Mouse (Mus musculus) lung, embryonic 14.5 days (tissue): ENCODE measurements at regions not wholly inside any gene's neighbourhood (a gene's known extent, or its start where the extent isn't known, plus 50 kb on each side); places are given as distances from the start of the nearest gene placed in this dataset.

Source experiments
- ATAC-seq: fragments of 200-750 bp; cut with Nextera tagmentation; 2 replicates; pipeline ENCODE4 v1.8.0; 2017; ENCODE audit warnings: mild to moderate bottlenecking, moderate TSS enrichment, moderate library complexity; ENCODE audit not compliant: insufficient read depth
- DNase-seq: peaks from one replicate; pipeline ENCODE4 v3.0.0-alpha.2; 2015
- H3K27ac ChIP-seq: fragments of 300-500 bp; sonication (generic); 2 replicates; pipeline ENCODE4 v1.5.1; 2014; ENCODE audit warnings: low read depth, mild to moderate bottlenecking, moderate library complexity
- H3K27me3 ChIP-seq: fragments of 300-500 bp; sonication (generic); 2 replicates; pipeline ENCODE4 v1.6.1; 2014; ENCODE audit warnings: low read length, control low read depth; ENCODE audit not compliant: insufficient read depth
- H3K36me3 ChIP-seq: fragments of 300-500 bp; sonication (generic); 2 replicates; pipeline ENCODE4 v1.6.1; 2014; ENCODE audit warnings: control low read depth; ENCODE audit not compliant: insufficient read depth
- H3K4me1 ChIP-seq: fragments of 300-500 bp; sonication (generic); 2 replicates; pipeline ENCODE4 v1.6.1; 2014; ENCODE audit warnings: antibody characterized with exemption, control low read depth; ENCODE audit not compliant: insufficient read depth
- H3K4me2 ChIP-seq: fragments of 300-500 bp; sonication (generic); 2 replicates; pipeline ENCODE4 v1.6.1; 2014; ENCODE audit warnings: mild to moderate bottlenecking
- H3K4me3 ChIP-seq: fragments of 300-500 bp; sonication (generic); 2 replicates; pipeline ENCODE4 v1.5.1; 2014; ENCODE audit warnings: low read depth, low read length
- H3K9ac ChIP-seq: fragments of 300-500 bp; sonication (generic); 2 replicates; pipeline ENCODE4 v1.6.1; 2014
- H3K9me3 ChIP-seq: fragments of 300-500 bp; sonication (generic); 2 replicates; pipeline ENCODE4 v1.6.1; 2016; ENCODE audit warnings: low read depth, low read length, control low read depth
- CTCF ChIP-seq: IDR thresholded peaks from 2 replicates; pipeline ENCODE4 v1.5.1; 2016; ENCODE audit warnings: antibody characterized with exemption, low read depth
- WGBS: fragments of 180-500 bp; shearing (Covaris S2); extraction: QIAGEN DNeasy Blood & Tissue Kit; methylation state at CpG from one replicate; pipeline ENCODE4 v1.1.7; 2014; 5-methylcytosine and 5-hydroxymethylcytosine counted together

- ATAC-seq (peak; percentile 84; the same call in 1 of the 2 replicates), DNase-seq (peak; percentile 59)
- no peak overlapping the region for H3K9ac ChIP-seq
- no peaks in the 10 kb centered on the region for H3K4me1 ChIP-seq
- H3K4me3 ChIP-seq: no peak overlapping the region
- no peaks in the 10 kb centered on the region for H3K36me3 ChIP-seq
- H3K4me2 ChIP-seq: no peak overlapping the region
- H3K27ac ChIP-seq: no peak overlapping the region
- WGBS: 32% methylated on average over 2 of the region's 2 CpGs
- H3K9me3 ChIP-seq: no peaks in the 10 kb centered on the region
- no peaks in the 10 kb centered on the region for H3K27me3 ChIP-seq
- TF ChIP-seq CTCF: no peak
These were observed 362.9 kb upstream of the Nr5a2 start for GRCm38 (mm10) chr1:137323035-137323680.

- no peak overlapping the region for H3K4me3 ChIP-seq
- 81% methylated on average over 5 of the region's 5 CpGs for WGBS
These were observed 342.6 kb upstream of the Nr5a2 start for GRCm38 (mm10) chr1:137302757-137303422.

GRCm38 (mm10) chr1:137297780-137298569 is 337.7 kb upstream of the Nr5a2 start:
- H3K4me3 ChIP-seq: no peak overlapping the region
- 53% methylated on average over 10 of the region's 10 CpGs for WGBS
- H3K27ac ChIP-seq: no peak overlapping the region
- no peaks in the 10 kb centered on the region for H3K4me1 ChIP-seq
- H3K9ac ChIP-seq: no peak overlapping the region
- no peak for ATAC-seq
- DNase-seq: peak; percentile 56
- no peak overlapping the region for H3K4me2 ChIP-seq
- peak; percentile 49 for TF ChIP-seq CTCF
- no peaks in the 10 kb centered on the region for H3K9me3 ChIP-seq
- H3K36me3 ChIP-seq: no peaks in the 10 kb centered on the region
- no peaks in the 10 kb centered on the region for H3K27me3 ChIP-seq

More at GRCm38 (mm10) chr1:137302757-137303422, 342.6 kb upstream of the Nr5a2 start:
- DNase-seq (no peak), ATAC-seq (no peak)
- no peaks in the 10 kb centered on the region for H3K9me3 ChIP-seq
- H3K9ac ChIP-seq: no peak overlapping the region
- no peaks in the 10 kb centered on the region for H3K27me3 ChIP-seq
- no peak overlapping the region for H3K27ac ChIP-seq
- TF ChIP-seq CTCF: no peak
- no peaks in the 10 kb centered on the region for H3K4me1 ChIP-seq
- no peaks in the 10 kb centered on the region for H3K36me3 ChIP-seq
- no peak overlapping the region for H3K4me2 ChIP-seq

- ATAC-seq: no peak
- Histone ChIP-seq H3K4me3 (no peak overlapping the region), H3K4me2 (no peak overlapping the region), H3K27me3 (no peaks in the 10 kb centered on the region), H3K27ac (no peak overlapping the region), H3K4me1 (no peaks in the 10 kb centered on the region), H3K9ac (no peak overlapping the region), H3K36me3 (no peaks in the 10 kb centered on the region), H3K9me3 (no peaks in the 10 kb centered on the region)
- no peak for TF ChIP-seq CTCF
- no peak for DNase-seq
- WGBS: 79% methylated on average over 9 of the region's 9 CpGs
These were observed 329.2 kb upstream of the Nr5a2 start for GRCm38 (mm10) chr1:137289456-137289855.

- no peak overlapping the region for H3K9ac ChIP-seq
- no peak overlapping the region for H3K27ac ChIP-seq
- H3K36me3 ChIP-seq: no peaks in the 10 kb centered on the region
- 64% methylated on average over 5 of the region's 5 CpGs for WGBS
- H3K4me3 ChIP-seq: no peak overlapping the region
- no peak for ATAC-seq
- no peaks in the 10 kb centered on the region for H3K9me3 ChIP-seq
- no peak for DNase-seq
- no peak overlapping the region for H3K4me2 ChIP-seq
- no peaks in the 10 kb centered on the region for H3K27me3 ChIP-seq
- H3K4me1 ChIP-seq: no peaks in the 10 kb centered on the region
- no peak for TF ChIP-seq CTCF
These were observed 323.0 kb upstream of the Nr5a2 start for GRCm38 (mm10) chr1:137283291-137283690.

- no peak overlapping the region for H3K9ac ChIP-seq
- no peaks in the 10 kb centered on the region for H3K27me3 ChIP-seq
- H3K36me3 ChIP-seq: no peaks in the 10 kb centered on the region
- DNase-seq: peak; percentile 39
- ATAC-seq: no peak
- H3K4me3 ChIP-seq: no peak overlapping the region
- no peak overlapping the region for H3K27ac ChIP-seq
- H3K4me1 ChIP-seq: no peaks in the 10 kb centered on the region
- H3K4me2 ChIP-seq: no peak overlapping the region
- 50% methylated on average over 5 of the region's 5 CpGs for WGBS
- TF ChIP-seq CTCF: no peak
- H3K9me3 ChIP-seq: no peaks in the 10 kb centered on the region
These were observed 322.2 kb upstream of the Nr5a2 start for GRCm38 (mm10) chr1:137282457-137282856.
